Mouse (Mus musculus) embryonic facial prominence, embryonic 12.5 days (tissue): ENCODE data around the gene Lca5. TPM values are rescaled to one million over a fixed set of nuclear protein-coding genes. Genes with fewer than 3 reads are reported as not detected.

Experiments
- ATAC-seq: fragments of 200-750 bp; cut with Nextera tagmentation; 2 replicates; pipeline ENCODE4 v1.8.0; 2017; ENCODE audit not compliant: insufficient number of reproducible peaks, insufficient read depth, low FRiP score, low TSS enrichment
- H3K27ac ChIP-seq: fragments of 300-500 bp; sonication (generic); 2 replicates; pipeline ENCODE4 v1.5.1; 2016; ENCODE audit warnings: mild to moderate bottlenecking
- H3K27me3 ChIP-seq: fragments of 300-500 bp; sonication (generic); 2 replicates; pipeline ENCODE4 v1.6.1; 2016; ENCODE audit warnings: mild to moderate bottlenecking, moderate library complexity
- H3K36me3 ChIP-seq: fragments of 300-500 bp; sonication (generic); 2 replicates; pipeline ENCODE4 v1.6.1; 2016; ENCODE audit warnings: mild to moderate bottlenecking
- H3K4me1 ChIP-seq: fragments of 300-500 bp; sonication (generic); 2 replicates; pipeline ENCODE4 v1.6.1; 2016
- H3K4me2 ChIP-seq: fragments of 300-500 bp; sonication (generic); replicated peaks from 2 replicates; pipeline ENCODE4 v1.6.1; 2016; ENCODE audit warnings: mild to moderate bottlenecking, moderate library complexity
- H3K4me3 ChIP-seq: fragments of 300-500 bp; sonication (generic); 2 replicates; pipeline ENCODE4 v1.5.1; 2016; ENCODE audit warnings: mild to moderate bottlenecking
- H3K9ac ChIP-seq: fragments of 300-500 bp; sonication (generic); 2 replicates; pipeline ENCODE4 v1.6.1; 2016; ENCODE audit warnings: mild to moderate bottlenecking, moderate library complexity
- H3K9me3 ChIP-seq: fragments of 300-500 bp; sonication (generic); 2 replicates; pipeline ENCODE4 v1.6.1; 2016; ENCODE audit warnings: mild to moderate bottlenecking, moderate library complexity
- WGBS: fragments of 180-500 bp; shearing (Covaris S2); methylation state at CpG from one replicate; pipeline ENCODE4 v1.1.7; 2016; 5-methylcytosine and 5-hydroxymethylcytosine counted together
- polyA plus RNA-seq: library from polyadenylated mRNA; unstranded; fragments of >200 nt; fragmentation: Nextera tagmentation; extraction: Ambion mirVana; gene quantifications from 2 replicates; pipeline ENCODE4 v1.2.1, GENCODE M21; 2016

Gene Lca5
- polyA plus RNA-seq, 1 experiment from 2014 or later, result 23.9 TPM

DNA sequence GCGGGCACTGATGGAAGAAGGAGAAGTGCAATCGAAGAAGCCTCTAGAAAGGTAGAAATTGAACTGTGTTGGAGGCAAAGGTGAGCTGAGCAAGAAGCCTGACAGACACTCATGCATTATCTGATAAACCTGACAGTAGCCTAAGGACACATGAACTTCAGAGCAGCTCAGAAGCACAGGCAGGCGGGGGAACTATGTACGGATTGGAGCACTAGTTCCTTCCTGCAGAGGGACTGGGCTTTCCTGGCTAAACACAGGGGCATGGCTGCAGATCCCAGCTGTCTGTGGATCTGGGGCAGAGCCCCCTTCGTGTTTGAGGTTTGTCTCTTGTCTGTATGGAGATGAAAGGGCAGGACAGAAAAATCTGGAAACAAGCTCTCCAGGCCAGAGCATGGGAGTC, 89.8 kb downstream of the Lca5 start:
- no peak for ATAC-seq
- Histone ChIP-seq H3K9ac (no peak overlapping the region), H3K4me1 (peaks cover 34% of the 10 kb centered on the region), H3K27me3 (no peaks in the 10 kb centered on the region), H3K4me3 (no peak overlapping the region), H3K27ac (peak overlapping the region; percentile 84), H3K36me3 (no peaks in the 10 kb centered on the region), H3K4me2 (no peak overlapping the region), H3K9me3 (no peaks in the 10 kb centered on the region)
- 56% methylated on average over 5 of the region's 5 CpGs for WGBS

DNA sequence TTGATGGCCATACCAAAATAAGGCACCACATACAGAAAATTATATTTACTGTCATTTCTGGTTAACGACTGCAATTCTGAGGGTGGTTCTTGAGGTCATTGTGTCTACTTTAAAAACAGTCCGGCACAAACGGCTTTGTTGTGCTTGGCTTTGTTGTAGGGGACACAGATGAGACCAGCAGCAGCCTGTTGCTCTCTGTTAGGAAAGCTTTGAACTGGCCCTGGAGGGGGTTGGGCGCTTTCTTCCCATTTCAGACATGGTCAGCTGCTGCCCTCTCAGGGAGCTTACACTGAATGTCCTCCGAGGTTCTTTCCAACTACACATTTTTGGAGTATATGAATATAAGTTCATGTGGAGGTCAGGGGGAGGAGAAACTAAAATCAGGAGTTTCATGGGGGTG, 90.3 kb downstream of the Lca5 start:
- Histone ChIP-seq H3K4me1 (peaks cover 34% of the 10 kb centered on the region), H3K4me2 (no peak overlapping the region), H3K27me3 (no peaks in the 10 kb centered on the region), H3K9me3 (no peaks in the 10 kb centered on the region), H3K4me3 (no peak overlapping the region), H3K9ac (no peak overlapping the region), H3K36me3 (no peaks in the 10 kb centered on the region), H3K27ac (peak overlapping the region; percentile 84)
- ATAC-seq, result no peak
- 12% methylated on average over 5 of the region's 5 CpGs for WGBS

DNA sequence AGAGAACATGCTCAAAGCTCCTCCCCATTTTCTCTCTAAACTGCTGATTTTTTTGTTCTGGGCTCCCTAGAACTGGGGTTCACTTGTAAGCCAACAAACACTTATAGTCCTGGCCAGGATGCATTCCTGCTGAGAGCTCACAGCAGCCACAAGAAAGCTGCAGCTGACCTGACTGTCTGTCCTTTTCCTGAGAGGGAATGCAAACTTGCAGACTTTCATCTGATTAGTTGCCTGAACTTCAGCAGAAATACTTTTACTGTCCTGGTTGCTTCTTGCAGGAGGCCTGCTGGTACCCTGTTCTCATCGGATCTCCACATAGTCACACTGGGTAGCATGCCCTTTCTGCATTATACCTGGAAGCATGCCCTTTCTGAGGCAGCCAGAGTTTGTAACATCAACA, 91.0 kb downstream of the Lca5 start:
- peak overlapping the region; percentile 84 for H3K27ac ChIP-seq
- no peaks in the 10 kb centered on the region for H3K36me3 ChIP-seq
- H3K9me3 ChIP-seq, result no peaks in the 10 kb centered on the region
- 9% methylated on average over 1 of the region's 1 CpGs for WGBS
- no peak overlapping the region for H3K4me3 ChIP-seq
- H3K4me2 ChIP-seq, result no peak overlapping the region
- H3K27me3 ChIP-seq, result no peaks in the 10 kb centered on the region
- no peak overlapping the region for H3K9ac ChIP-seq
- H3K4me1 ChIP-seq, result peaks cover 34% of the 10 kb centered on the region
- no peak for ATAC-seq

DNA sequence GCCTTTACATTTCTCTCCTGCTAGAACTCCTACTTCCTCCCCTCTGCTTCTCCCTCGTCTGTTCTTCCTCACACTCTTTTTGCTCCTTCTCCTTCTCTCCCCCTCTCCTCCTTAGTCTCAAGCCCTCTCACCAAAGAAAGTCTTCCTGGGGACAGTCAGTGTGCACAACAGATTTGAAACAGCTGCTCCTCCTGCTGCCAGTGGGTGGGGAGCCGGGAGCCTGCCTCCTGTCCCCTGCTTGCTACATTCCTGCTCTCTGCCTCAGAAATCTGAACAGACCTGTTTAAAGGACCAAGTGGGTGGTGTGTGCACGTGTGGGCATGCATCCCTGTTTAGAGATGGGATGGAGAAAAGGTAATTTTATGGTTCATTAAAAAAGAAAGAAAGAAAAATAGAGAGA, 91.4 kb downstream of the Lca5 start:
- no peak overlapping the region for H3K4me3 ChIP-seq
- no peaks in the 10 kb centered on the region for H3K9me3 ChIP-seq
- no peak overlapping the region for H3K4me2 ChIP-seq
- H3K9ac ChIP-seq, result no peak overlapping the region
- WGBS, result 1% methylated on average over 3 of the region's 3 CpGs
- H3K27ac ChIP-seq, result peak overlapping the region; percentile 84
- 0 out of 2 replicates have a peak, but pooled peaks have one; percentile 75 for ATAC-seq
- H3K36me3 ChIP-seq, result no peaks in the 10 kb centered on the region
- no peaks in the 10 kb centered on the region for H3K27me3 ChIP-seq
- H3K4me1 ChIP-seq, result peaks cover 34% of the 10 kb centered on the region

DNA sequence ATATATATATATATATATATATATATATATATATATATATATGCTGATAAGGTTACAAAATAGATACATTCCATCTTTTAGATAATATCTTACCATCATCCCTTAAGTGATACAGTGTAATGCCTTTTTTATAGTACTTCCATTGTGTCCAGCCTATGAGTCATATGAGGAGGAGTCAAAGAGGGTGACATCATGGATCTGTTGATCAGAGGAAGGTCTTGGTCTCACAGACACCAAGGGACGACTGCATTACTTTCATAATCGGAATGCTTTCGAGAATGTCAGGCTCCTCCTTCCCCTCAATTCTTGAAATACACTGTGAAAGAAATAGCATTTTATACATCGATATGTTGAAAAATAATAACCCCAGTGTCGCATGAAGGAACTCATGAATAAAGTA, 93.4 kb downstream of the Lca5 start:
- no peaks in the 10 kb centered on the region for H3K9me3 ChIP-seq
- H3K4me2 ChIP-seq, result no peak overlapping the region
- H3K27ac ChIP-seq, result no peak overlapping the region
- peaks cover 34% of the 10 kb centered on the region for H3K4me1 ChIP-seq
- H3K36me3 ChIP-seq, result no peaks in the 10 kb centered on the region
- 87% methylated on average over 5 of the region's 5 CpGs for whole genome bisulfite sequencing
- H3K9ac ChIP-seq, result no peak overlapping the region
- no peak overlapping the region for H3K4me3 ChIP-seq
- no peak for ATAC-seq
- H3K27me3 ChIP-seq, result no peaks in the 10 kb centered on the region

DNA sequence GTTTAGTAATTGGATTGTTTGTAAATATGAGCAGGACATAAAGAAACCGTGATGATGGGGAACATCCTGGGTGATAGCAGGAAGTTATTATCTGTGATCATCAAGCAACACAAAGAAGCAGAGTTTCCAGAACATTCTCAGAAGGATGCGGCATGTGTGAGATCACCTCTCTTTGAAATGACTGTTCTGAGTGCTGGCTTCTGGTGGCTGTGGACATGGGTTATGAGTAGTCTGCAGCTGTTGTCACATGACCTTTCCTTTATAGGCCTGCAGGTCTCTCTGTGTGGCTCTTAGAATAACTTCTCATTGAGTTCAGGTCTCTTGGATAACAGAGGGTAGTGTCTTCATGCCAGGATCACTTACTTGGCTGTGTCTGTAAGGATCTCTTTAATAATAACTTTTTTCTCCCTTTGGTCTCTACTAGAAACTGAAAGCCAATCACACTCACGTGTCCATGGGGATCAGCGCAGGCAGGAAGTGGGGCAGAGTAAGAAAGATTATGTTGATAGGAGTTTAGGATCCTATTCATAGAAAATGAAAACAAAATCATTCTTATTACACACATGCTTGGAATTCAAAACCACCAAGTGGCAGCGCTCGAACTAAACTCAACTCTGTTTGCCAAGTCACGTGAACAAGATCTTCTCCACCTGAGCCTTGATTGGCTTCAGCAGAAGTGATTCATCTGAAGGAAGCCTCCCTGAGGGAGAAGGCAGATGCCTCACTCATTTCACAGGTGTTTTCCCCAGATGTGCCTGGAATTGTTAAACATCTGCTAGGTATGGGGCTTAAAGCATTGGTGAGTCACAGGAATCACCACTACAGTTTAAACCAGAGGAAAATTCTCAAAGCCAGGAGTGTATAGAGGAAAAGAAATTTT, 98.2 kb downstream of the Lca5 start:
- H3K9ac ChIP-seq, result no peak overlapping the region
- ATAC-seq, result no peak
- H3K9me3 ChIP-seq, result no peaks in the 10 kb centered on the region
- H3K4me2 ChIP-seq, result no peak overlapping the region
- no peaks in the 10 kb centered on the region for H3K36me3 ChIP-seq
- no peak overlapping the region for H3K27ac ChIP-seq
- 79% methylated on average over 7 of the region's 7 CpGs for WGBS
- no peak overlapping the region for H3K4me3 ChIP-seq
- H3K4me1 ChIP-seq, result no peaks in the 10 kb centered on the region
- H3K27me3 ChIP-seq, result no peaks in the 10 kb centered on the region

Other genes starting within 250 kb of the Lca5 start
- 12.0 and 12.3 TPM in 2 replicates for gene Sh3bgrl2, start 107.2 kb upstream of the Lca5 start, polyA plus RNA-seq